Mouse (Mus musculus): ENCODE data around the gene Rpa2.

DNA sequence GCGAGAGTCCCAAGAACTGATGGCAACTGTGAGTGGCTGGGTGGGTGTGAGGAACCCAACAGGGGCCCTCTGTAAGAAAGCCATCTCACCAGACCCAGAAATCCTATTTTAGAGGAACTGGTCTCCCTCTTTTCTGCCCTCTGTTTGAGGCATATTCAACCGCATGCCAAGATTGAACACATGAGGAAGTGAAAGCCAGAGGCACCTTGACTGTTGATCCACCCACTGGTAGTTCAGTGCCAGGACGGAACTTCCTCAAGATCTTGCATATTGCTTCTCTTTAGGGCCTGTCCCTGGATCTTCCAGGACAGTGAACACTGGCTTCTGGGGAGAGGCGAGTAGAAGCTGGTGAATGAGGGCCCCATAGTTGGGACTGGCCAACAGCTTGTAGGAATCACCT is 12.2 kb downstream of the Rpa2 start:
- TF ChIP-seq CTCF (IDR thresholded peaks at IDR 0.05; ENCODE audit: control insufficient read depth, insufficient read depth, insufficient replicate concordance, low read depth, low read length) (no peak), POLR2A (IDR thresholded peaks at IDR 0.05; ENCODE audit: control insufficient read depth, low read depth, low read length) (no peak)
